Mouse (Mus musculus): Measurements from ENCODE around the gene Mboat2. TPM values are rescaled to one million over a fixed set of nuclear protein-coding genes. Genes with fewer than 3 reads are reported as not detected.

The Mboat2 gene
- total and polyA plus RNA-seq, 3 experiments = 0.39 to 4.0 (median 0.76) TPM

DNA sequence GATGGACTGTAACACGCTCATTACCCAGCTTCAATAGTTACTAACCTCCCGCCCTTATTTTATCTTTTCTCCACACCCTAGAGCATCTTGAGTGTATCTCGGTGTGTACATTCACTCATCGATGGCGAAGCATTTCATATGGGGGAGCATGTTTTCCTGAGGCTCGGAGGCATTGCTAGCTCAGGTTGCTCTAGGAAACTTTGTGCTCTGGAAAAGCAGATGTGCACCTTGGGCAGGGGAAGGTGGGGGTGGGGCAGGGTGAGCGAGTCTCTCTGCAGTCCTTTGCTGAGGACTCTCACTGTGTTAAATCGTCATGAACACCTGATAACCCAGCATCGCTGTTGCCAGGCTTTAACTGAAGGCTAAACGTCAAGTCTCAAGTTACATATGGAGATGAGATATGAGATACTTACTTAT lies 48.9 kb downstream of the Mboat2 start:
- dilution Hi-C loops (cut with MboI; ENCODE audit: extremely low pct_ligation_motif_present, extremely low pct_unique_long_range_greater_than_20kb, low sequenced_read_pairs) = no loop called here
- Histone ChIP-seq H3K79me2 (replicated peaks; ENCODE audit: control insufficient read depth, extremely low read depth, insufficient read depth, poor library complexity, severe bottlenecking) (no peaks in the 10 kb centered on the region), H3K9me3 (replicated peaks; ENCODE audit: low read length) (no peaks in the 10 kb centered on the region), H3K4me1 (ENCODE audit: control insufficient read depth in 1 of 2, insufficient read depth in 2 of 2) (no peaks in the 10 kb centered on the region), H3K27me3 (replicated peaks) (no peaks in the 10 kb centered on the region), H3K4me3 (replicated peaks in 1 of 3; ENCODE audit: low read depth in 2 of 3, low read length in 2 of 3, poor library complexity in 1 of 3) (no peak overlapping the region), H3K9ac (ENCODE audit: insufficient read depth, low read depth) (no peak overlapping the region), H3K36me3 (replicated peaks in 1 of 2; ENCODE audit: control insufficient read depth in 1 of 2, insufficient read depth in 1 of 2, low read length in 1 of 2) (no peaks in the 10 kb centered on the region), H3K27ac (ENCODE audit: insufficient read depth, low read depth) (no peak overlapping the region), H3K4me2 (ENCODE audit: insufficient read depth, low read depth, poor library complexity, severe bottlenecking) (no peak overlapping the region)
- TF ChIP-seq UBTF (IDR thresholded peaks at IDR 0.05; ENCODE audit: low read depth, low read length) = no peak
- no peak for TF ChIP-seq CHD1 (IDR thresholded peaks at IDR 0.05; ENCODE audit: low read depth, low read length)
- TF ChIP-seq GABPA (IDR thresholded peaks at IDR 0.05; ENCODE audit: insufficient replicate concordance, low read depth, low read length) = no peak
- no peak for TF ChIP-seq RCOR1 (conservative IDR thresholded peaks at IDR 0.05; ENCODE audit: low read depth, low read length)
- no peak for TF ChIP-seq ZNF384 (IDR thresholded peaks at IDR 0.05; ENCODE audit: low read depth, low read length)
- no peak for TF ChIP-seq SIN3A (IDR thresholded peaks at IDR 0.05; ENCODE audit: low read length)
- no peak for TF ChIP-seq SMC3 (IDR thresholded peaks at IDR 0.05; ENCODE audit: low read depth, low read length)
- no peak for TF ChIP-seq POLR2AphosphoS2 (IDR thresholded peaks at IDR 0.05; ENCODE audit: low read depth, low read length)
- no peak for TF ChIP-seq NELFE (IDR thresholded peaks at IDR 0.05; ENCODE audit: low read depth, low read length)
- no peak for TF ChIP-seq BHLHE40 (IDR thresholded peaks at IDR 0.05; ENCODE audit: low read depth, low read length)
- no peak for TF ChIP-seq JUN (IDR thresholded peaks at IDR 0.05; ENCODE audit: insufficient read depth, low read depth, low read length)
- TF ChIP-seq MAZ (IDR thresholded peaks at IDR 0.05; ENCODE audit: low read depth, low read length) = no peak
- TF ChIP-seq ELF1 (IDR thresholded peaks at IDR 0.05; ENCODE audit: low read depth, low read length) = no peak
- TF ChIP-seq EP300 (IDR thresholded peaks at IDR 0.05; ENCODE audit: low read length) = no peak
- no peak for TF ChIP-seq ZKSCAN1 (IDR thresholded peaks at IDR 0.05; ENCODE audit: borderline replicate concordance, low read depth, low read length)
- DNase-seq (ENCODE audit: extremely low read depth) = no peak
- in situ Hi-C loops (cut with MboI; ENCODE audit: low pct_ligation_motif_present, low pct_unique_long_range_greater_than_20kb, low sequenced_read_pairs) = no loop called here

GRCm38 (mm10) chr12:24883279-24883678 lies 52.6 kb downstream of the Mboat2 start:
- Histone ChIP-seq H3K27me3 (replicated peaks) (no peaks in the 10 kb centered on the region), H3K9ac (ENCODE audit: insufficient read depth, low read depth) (no peak overlapping the region), H3K4me3 (replicated peaks in 1 of 3; ENCODE audit: low read depth in 2 of 3, low read length in 2 of 3, poor library complexity in 1 of 3) (no peak overlapping the region), H3K4me2 (ENCODE audit: insufficient read depth, low read depth, poor library complexity, severe bottlenecking) (no peak overlapping the region), H3K27ac (ENCODE audit: insufficient read depth, low read depth) (no peak overlapping the region), H3K4me1 (ENCODE audit: control insufficient read depth in 1 of 2, insufficient read depth in 2 of 2) (no peaks in the 10 kb centered on the region), H3K79me2 (replicated peaks; ENCODE audit: control insufficient read depth, extremely low read depth, insufficient read depth, poor library complexity, severe bottlenecking) (no peaks in the 10 kb centered on the region), H3K36me3 (replicated peaks in 1 of 2; ENCODE audit: control insufficient read depth in 1 of 2, insufficient read depth in 1 of 2, low read length in 1 of 2) (no peaks in the 10 kb centered on the region), H3K9me3 (replicated peaks; ENCODE audit: low read length) (no peaks in the 10 kb centered on the region)
- no peak for DNase-seq (ENCODE audit: extremely low read depth)
- in situ Hi-C loops (cut with MboI; ENCODE audit: low pct_ligation_motif_present, low pct_unique_long_range_greater_than_20kb, low sequenced_read_pairs) = no loop called here
- TF ChIP-seq MAFK (IDR thresholded peaks at IDR 0.05; ENCODE audit: insufficient replicate concordance, low read length) = no peak
- no peak for TF ChIP-seq SIN3A (IDR thresholded peaks at IDR 0.05; ENCODE audit: low read length)
- no peak for TF ChIP-seq IRF4 (IDR thresholded peaks at IDR 0.05; ENCODE audit: low read depth, low read length)
- no peak for TF ChIP-seq JUN (IDR thresholded peaks at IDR 0.05; ENCODE audit: insufficient read depth, low read depth, low read length)
- TF ChIP-seq PAX5 (IDR thresholded peaks at IDR 0.05; ENCODE audit: low read length) = no peak
- no peak for TF ChIP-seq ZKSCAN1 (IDR thresholded peaks at IDR 0.05; ENCODE audit: borderline replicate concordance, low read depth, low read length)
- no peak for TF ChIP-seq SMC3 (IDR thresholded peaks at IDR 0.05; ENCODE audit: low read depth, low read length)
- TF ChIP-seq CTCF (conservative IDR thresholded peaks at IDR 0.05 in 1 of 2, IDR thresholded peaks at IDR 0.05 in 1 of 2; ENCODE audit: low read depth in 2 of 2, low read length in 2 of 2) = no peak
- TF ChIP-seq ZC3H11A (IDR thresholded peaks at IDR 0.05; ENCODE audit: low read depth, low read length) = no peak
- TF ChIP-seq EP300 (IDR thresholded peaks at IDR 0.05; ENCODE audit: low read length) = no peak
- dilution Hi-C loops (cut with MboI; ENCODE audit: extremely low pct_ligation_motif_present, extremely low pct_unique_long_range_greater_than_20kb, low sequenced_read_pairs) = no loop called here

Data from CH12.LX (cell line).